Mouse (Mus musculus): ENCODE data around the gene Cdc25a. TPM values are rescaled to one million over a fixed set of nuclear protein-coding genes. Genes with fewer than 3 reads are reported as not detected.

Cdc25a gene
- total RNA-seq, 2 experiments from 2014 or later: 12.2 to 40.3 TPM

- no peak for ATAC-seq (replicated peaks; ENCODE audit: low FRiP score, poor library complexity, severe bottlenecking)
Measured at GRCm38 (mm10) chr9:109891501-109891900, 16.1 kb downstream of the Cdc25a start.

GRCm38 (mm10) chr9:109892651-109893250 lies 17.4 kb downstream of the Cdc25a start:
- peak; percentile 68 for ATAC-seq (replicated peaks; ENCODE audit: low FRiP score, poor library complexity, severe bottlenecking)

- no peak for ATAC-seq (replicated peaks; ENCODE audit: low FRiP score, poor library complexity, severe bottlenecking)
Measured at GRCm38 (mm10) chr9:109894413-109895090, 19.2 kb downstream of the Cdc25a start.

GRCm38 (mm10) chr9:109895593-109895992 lies 20.2 kb downstream of the Cdc25a start:
- no peak for ATAC-seq (replicated peaks; ENCODE audit: low FRiP score, poor library complexity, severe bottlenecking)

GRCm38 (mm10) chr9:109896253-109897150 lies 21.1 kb downstream of the Cdc25a start:
- ATAC-seq (replicated peaks; ENCODE audit: low FRiP score, poor library complexity, severe bottlenecking): no peak

GRCm38 (mm10) chr9:109898027-109898426 lies 22.6 kb downstream of the Cdc25a start:
- ATAC-seq (replicated peaks; ENCODE audit: low FRiP score, poor library complexity, severe bottlenecking): no peak

GRCm38 (mm10) chr9:109899361-109899760 lies 24.0 kb downstream of the Cdc25a start:
- no peak for ATAC-seq (replicated peaks; ENCODE audit: low FRiP score, poor library complexity, severe bottlenecking)

GRCm38 (mm10) chr9:109899774-109900173 lies 24.4 kb downstream of the Cdc25a start:
- no peak for ATAC-seq (replicated peaks; ENCODE audit: low FRiP score, poor library complexity, severe bottlenecking)

GRCm38 (mm10) chr9:109900604-109901003 lies 25.2 kb downstream of the Cdc25a start:
- no peak for ATAC-seq (replicated peaks; ENCODE audit: low FRiP score, poor library complexity, severe bottlenecking)

GRCm38 (mm10) chr9:109902246-109902645 lies 26.9 kb downstream of the Cdc25a start:
- no peak for ATAC-seq (replicated peaks; ENCODE audit: low FRiP score, poor library complexity, severe bottlenecking)

GRCm38 (mm10) chr9:109902740-109903139 lies 27.4 kb downstream of the Cdc25a start:
- no peak for ATAC-seq (replicated peaks; ENCODE audit: low FRiP score, poor library complexity, severe bottlenecking)

- ATAC-seq (replicated peaks; ENCODE audit: low FRiP score, poor library complexity, severe bottlenecking): no peak
Measured at GRCm38 (mm10) chr9:109907300-109907699, 31.9 kb downstream of the Cdc25a start.

- no peak for ATAC-seq (replicated peaks; ENCODE audit: low FRiP score, poor library complexity, severe bottlenecking)
Measured at GRCm38 (mm10) chr9:109907774-109908465, 32.5 kb downstream of the Cdc25a start.

- ATAC-seq (replicated peaks; ENCODE audit: low FRiP score, poor library complexity, severe bottlenecking): no peak
Measured at GRCm38 (mm10) chr9:109909102-109909501, 33.7 kb downstream of the Cdc25a start.

GRCm38 (mm10) chr9:109909926-109910325 lies 34.5 kb downstream of the Cdc25a start:
- no peak for ATAC-seq (replicated peaks; ENCODE audit: low FRiP score, poor library complexity, severe bottlenecking)

GRCm38 (mm10) chr9:109911779-109912178 lies 36.4 kb downstream of the Cdc25a start:
- ATAC-seq (replicated peaks; ENCODE audit: low FRiP score, poor library complexity, severe bottlenecking): no peak

GRCm38 (mm10) chr9:109914269-109914926 lies 39.0 kb downstream of the Cdc25a start:
- ATAC-seq (replicated peaks; ENCODE audit: low FRiP score, poor library complexity, severe bottlenecking): no peak

- ATAC-seq (replicated peaks; ENCODE audit: low FRiP score, poor library complexity, severe bottlenecking): no peak
Measured at GRCm38 (mm10) chr9:109917931-109918330, 42.6 kb downstream of the Cdc25a start.

- no peak for ATAC-seq (replicated peaks; ENCODE audit: low FRiP score, poor library complexity, severe bottlenecking)
Measured at GRCm38 (mm10) chr9:109929131-109929530, 53.8 kb downstream of the Cdc25a start.

GRCm38 (mm10) chr9:109930063-109930462 lies 54.7 kb downstream of the Cdc25a start:
- no peak for ATAC-seq (replicated peaks; ENCODE audit: low FRiP score, poor library complexity, severe bottlenecking)
